Mouse (Mus musculus): ENCODE measurements around the gene Mfsd10.

Mfsd10 gene

GRCm38 (mm10) chr5:34636481-34637287 lies at the start of gene Mfsd10:
Gene Mfsd10, minus strand, starts transcription at chr5:34637212.
- peak; percentile 60 for DNase-seq (ENCODE audit: low spot score)

DNA sequence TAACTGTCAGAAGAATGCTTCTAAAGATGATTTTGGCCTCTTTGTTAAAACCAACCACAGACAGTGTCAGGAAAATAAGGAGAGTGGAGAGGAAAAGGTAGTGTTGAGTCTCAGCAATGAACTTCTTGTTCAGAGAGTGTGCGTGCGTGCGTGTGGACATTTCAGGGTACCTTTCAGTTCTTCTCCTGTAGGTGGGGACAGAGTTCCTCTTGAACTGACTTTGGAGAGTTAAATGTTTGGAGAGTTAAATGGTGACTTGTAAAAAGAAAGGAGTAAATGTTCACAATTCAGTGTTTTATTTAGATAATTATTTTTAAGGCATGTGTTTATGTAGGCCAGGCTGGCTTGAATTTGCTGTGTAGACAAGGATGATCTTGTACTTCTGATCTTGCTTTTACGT lies 33.3 kb upstream of the Mfsd10 start:
- DNase-seq (ENCODE audit: low spot score), result no peak

DNA sequence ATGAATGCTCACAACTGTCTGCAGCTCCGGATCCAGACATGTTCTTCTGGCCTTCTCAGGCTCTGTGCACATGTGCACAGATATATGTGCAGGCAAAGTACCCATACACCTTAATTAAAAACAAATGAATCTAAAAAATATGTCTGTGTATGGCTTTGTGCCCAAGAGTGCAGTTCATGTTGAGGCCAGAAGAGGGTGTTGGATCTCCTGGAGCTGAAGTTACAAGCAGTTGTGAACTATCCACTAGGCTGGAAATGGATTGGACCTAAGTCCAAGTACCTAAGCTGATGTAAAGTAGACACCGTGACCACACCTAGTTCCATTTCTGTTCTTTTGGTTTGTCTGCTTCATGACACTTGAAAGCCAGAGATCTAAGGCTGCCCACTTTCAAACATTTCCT lies 32.5 kb upstream of the Mfsd10 start:
- DNase-seq (ENCODE audit: low spot score), result no peak

DNA sequence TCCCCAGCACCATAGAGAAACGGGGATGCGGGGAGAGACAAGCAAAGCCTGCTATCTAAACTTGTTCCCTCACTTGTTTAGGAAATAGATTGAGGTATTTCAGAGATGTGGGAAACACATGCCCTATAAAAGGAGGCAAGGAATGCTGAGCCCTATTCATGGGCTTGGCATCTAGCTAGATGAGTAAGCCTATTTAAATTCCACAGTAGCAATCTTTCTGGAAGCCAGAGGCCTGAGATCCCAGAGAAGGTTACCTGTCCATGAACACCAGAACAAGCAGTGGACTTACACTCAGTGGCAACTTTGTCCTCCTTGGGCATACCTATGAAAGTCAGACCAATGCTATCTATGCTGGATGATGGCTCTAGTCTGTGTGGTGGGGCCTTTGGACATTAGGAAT lies 26.2 kb upstream of the Mfsd10 start:
- DNase-seq (ENCODE audit: low spot score), result no peak

DNA sequence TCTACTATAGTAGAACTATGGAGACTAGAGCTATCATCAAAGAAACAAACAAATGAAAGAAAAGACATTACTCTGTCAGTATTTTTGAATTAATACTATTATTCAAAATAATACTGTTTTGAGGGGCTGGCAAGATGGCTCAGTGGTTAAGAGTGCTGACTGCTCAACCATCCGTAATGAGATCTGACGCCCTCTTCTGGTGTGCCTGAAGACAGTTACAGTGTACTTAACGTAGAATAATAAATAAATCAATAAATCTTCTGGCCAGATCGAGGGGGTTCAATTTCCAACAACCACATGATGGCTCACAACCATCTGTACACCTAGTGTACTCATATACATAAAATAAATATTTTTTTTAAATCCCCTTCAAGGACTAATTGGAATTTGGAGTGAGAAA lies 24.9 kb upstream of the Mfsd10 start:
- no peak for DNase-seq (ENCODE audit: low spot score)

DNA sequence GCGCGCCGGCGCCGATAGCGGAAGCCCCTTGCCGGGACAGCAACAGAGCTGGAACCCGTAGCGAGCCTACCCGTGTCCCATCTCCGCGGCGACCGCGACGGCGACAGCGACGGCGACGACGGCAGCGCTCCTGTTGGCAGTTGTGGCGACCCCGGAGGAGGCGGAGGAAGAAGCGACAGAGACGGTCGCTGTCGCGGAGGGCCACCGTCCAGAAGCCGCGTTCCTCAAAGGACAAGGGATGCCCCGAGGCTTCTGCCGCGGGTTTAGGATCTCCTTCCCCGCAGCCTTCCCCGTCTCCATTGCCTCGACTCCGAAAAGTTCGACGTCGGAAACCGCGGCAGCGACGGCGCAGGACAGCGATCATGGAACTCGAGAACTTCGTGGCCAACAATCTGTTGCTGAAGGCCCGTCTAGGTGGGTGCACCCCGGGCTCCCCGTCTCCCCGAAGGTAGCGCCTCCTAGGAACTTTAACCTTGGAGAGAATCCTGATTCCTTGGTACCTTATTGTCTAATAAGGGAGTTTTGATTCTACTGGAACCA lies 23.6 kb upstream of the Mfsd10 start:
- DNase-seq (ENCODE audit: low spot score), result no peak

DNA sequence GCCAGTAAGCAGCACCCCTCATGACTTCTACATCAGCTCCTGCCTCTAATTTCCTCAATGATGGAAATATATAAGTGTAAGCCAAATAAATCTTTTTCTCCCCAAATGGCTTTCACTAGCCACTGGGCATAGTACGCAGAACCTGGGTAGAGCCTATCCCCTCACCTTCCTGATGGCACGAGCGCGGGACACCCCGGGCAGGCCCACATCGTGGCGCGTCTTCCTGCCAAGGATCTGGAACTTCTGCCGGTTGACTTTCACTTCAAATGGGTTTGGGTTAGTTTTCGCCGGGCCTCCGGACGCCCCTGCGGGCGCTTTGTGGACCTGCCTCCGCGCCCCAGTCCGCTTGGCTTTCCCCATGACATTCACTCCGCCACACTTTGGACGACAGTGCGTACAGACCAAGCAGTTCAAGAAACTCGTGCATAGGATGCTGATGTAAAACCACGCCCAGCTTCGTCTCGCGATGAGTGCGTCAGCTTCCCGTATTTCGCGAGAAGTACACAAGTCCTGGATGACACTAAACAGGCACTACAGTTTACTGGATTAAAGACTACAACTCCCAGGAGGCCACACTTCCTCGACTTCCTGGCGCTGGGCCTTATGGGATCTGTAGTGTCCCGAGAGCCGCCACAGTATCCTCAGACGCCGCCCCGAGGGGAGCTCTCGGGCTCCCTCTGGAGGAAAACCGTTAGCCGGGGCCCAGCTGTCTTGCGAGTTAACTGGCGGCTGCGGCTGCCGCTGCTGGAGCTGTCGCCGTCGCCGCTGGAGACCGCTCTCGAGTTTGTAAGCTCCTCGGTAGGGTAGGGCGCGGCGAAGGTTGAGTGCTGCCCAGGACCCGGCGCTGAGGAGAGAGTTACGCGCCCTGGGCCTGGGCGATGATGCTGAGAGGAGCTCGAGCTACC lies 22.9 kb upstream of the Mfsd10 start, which contains the start of the genes Nop14 and Grk4:
Gene Nop14, minus strand, starts transcription at position 463 of the 905 bp plus-strand sequence.
Gene Grk4, plus strand, starts transcription at position 694 of the 905 bp plus-strand sequence.
- peak; percentile 99 for DNase-seq (ENCODE audit: low spot score)

DNA sequence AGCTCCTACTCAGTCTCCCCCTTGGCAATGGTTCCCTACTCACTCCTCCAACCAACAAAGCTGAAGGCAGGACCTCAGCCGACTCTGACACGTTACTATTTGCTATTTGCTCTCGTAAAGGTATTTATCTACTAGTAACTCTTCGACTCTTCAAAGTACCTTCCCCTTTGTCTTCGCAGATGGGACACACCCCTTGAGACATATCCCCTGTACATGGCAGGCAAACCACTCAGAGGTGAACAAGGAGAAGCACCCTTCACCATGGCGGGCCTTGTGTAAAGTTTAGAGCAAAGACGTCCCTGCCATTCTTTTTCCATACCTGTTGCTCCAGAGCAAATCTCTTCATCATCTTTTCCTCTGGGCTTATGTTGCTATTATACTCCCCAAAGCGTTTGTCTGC lies 20.5 kb upstream of the Mfsd10 start:
- no peak for DNase-seq (ENCODE audit: low spot score)

- DNase-seq (ENCODE audit: low spot score), result no peak
Measured at GRCm38 (mm10) chr5:34654881-34655280, 17.9 kb upstream of the Mfsd10 start.

DNA sequence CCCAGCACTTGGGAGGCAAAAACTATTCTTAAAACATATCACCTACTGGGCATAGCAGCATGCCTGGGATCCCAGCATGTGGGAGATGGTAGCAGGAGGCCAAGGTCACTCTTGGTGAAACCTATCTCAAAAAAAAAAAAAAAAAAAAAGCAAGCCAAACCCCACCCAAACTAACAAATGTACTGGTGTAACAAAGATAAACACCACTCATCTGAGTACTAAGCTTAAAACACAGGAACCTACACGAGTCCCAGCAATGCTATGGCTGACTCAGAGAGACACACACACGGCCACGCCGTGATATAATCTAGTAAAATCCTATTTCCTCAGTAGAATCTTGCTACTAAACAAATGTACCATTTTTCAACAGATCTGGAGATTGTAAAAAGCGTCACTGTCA lies 15.9 kb upstream of the Mfsd10 start:
- DNase-seq (ENCODE audit: low spot score), result no peak

DNA sequence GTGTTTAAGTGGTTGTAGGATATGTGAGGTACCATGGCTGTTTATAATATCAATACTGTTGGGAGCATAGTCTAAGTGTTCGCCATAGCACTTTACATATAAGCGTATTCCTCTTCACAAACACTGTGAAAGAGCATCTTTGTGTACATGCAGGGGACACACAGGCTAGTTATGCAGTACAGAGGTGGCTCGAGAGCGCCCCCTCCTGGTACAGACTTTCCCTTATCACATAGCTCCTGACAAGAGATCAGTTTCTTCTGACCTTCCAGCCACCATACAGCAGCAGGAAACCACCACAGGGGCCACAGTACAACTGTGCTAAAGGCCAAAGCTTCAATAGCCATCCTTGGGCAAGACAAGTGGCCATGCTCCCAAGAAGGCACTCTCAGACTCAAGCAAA lies 10.6 kb upstream of the Mfsd10 start:
- DNase-seq (ENCODE audit: low spot score), result peak; percentile 67

GRCm38 (mm10) chr5:34642932-34643331 lies 5.9 kb upstream of the Mfsd10 start:
- peak; percentile 26 for DNase-seq (ENCODE audit: low spot score)

DNA sequence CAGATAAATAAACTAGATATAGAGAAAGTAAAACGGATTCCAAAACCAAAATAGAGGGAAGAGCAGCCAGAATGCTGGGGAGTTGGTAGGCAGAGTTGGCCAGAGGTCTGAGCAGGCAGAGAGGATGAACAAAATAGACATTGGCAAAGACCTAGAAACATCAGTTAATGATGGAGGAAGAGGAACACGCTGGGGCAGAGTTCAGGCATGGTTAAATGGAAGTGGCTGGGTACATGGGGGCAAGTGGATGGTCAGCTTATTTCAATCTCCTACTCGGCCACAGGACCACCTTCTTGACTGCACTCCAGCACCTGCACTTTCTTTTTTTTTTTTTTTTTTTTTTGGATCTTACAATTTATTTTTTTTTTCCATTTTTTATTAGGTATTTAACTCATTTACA lies 5.0 kb upstream of the Mfsd10 start:
- DNase-seq (ENCODE audit: low spot score), result no peak

DNA sequence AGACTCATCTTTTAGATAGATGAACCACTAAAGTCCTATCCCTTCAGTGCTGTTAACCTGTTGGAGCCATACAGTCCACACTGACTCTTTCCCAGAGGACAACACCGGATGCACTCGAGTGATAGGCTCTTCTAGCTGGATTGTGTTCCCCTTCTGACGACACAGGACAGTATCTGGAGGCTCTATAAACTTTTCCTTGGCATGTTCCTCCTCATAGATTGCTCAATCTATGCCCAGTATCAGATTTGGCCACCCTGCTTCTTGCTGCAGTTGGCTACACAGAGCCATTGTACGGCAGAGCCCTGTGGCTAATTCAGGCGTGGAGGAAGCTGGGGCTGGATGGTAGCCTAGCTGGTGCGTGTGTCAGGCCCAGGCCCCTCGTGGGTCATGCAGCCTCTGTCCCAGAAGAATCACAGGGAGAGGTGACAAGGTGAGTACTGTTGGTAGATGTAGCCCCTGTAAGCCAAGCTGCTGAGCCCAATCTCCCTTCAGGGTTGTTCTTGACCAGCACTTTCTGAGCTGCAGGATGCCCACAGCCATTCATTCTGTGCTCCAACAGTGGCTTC lies 662 bp upstream of the Mfsd10 start:
- no peak for DNase-seq (ENCODE audit: low spot score)

DNA sequence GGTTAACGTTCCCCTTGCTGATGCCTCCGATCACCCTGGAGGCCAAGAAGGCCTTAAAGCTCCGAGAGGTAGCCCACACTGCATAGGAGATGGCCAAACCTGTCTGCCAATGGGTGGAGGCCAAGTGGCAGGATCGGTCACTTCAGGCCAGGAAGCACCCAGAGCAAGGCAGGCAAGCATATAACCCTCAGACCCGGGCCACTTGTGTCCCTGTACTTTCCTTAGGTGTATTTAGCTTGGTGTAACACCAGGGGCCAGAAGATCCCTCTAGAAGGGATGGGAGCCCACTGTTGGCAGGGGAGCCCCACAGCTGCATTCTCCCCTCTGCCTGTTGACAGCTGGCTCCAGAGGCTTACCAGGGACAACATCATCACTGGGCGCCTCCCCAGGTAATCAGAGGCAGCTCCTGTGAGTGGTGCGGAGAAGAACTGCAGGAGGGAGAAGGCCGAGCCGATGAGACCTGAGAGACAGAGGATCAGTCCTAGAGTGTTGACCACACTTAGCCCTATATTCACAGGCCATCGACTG lies 1.3 kb downstream of the Mfsd10 start:
- no peak for DNase-seq (ENCODE audit: low spot score)

GRCm38 (mm10) chr5:34634746-34635400 lies 2.1 kb downstream of the Mfsd10 start:
- no peak for DNase-seq (ENCODE audit: low spot score)

GRCm38 (mm10) chr5:34633641-34634040 lies 3.4 kb downstream of the Mfsd10 start:
- no peak for DNase-seq (ENCODE audit: low spot score)

DNA sequence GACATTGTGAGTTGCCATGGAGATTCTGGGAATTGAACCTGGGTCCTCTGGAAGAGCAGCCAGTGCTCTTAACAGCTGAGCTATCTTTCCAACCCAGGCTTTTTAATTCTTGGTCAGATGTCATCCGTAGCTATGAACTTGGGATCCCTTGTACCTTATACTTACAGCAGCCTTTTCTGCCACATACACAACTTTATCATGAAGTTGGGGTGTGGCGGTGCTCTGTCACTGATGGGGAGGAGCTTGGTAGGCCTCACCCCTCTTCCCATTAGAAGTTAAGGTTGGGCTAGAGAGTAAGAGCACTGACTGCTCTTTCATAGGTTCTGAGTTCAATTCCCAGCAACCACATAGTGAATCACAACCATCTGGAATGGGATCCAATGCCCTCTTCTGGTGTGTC lies 4.0 kb downstream of the Mfsd10 start:
- peak; percentile 34 for DNase-seq (ENCODE audit: low spot score)

GRCm38 (mm10) chr5:34609966-34610365 lies 27.0 kb downstream of the Mfsd10 start:
- no peak for DNase-seq (ENCODE audit: low spot score)

- DNase-seq (ENCODE audit: low spot score), result no peak
Measured at GRCm38 (mm10) chr5:34608226-34608625, 28.8 kb downstream of the Mfsd10 start.

GRCm38 (mm10) chr5:34607100-34607880 lies 29.7 kb downstream of the Mfsd10 start:
- no peak for DNase-seq (ENCODE audit: low spot score)

Measured in spleen, adult 12 weeks (tissue).